Mouse (Mus musculus): Measurements from ENCODE around the gene 9130023H24Rik.

DNA sequence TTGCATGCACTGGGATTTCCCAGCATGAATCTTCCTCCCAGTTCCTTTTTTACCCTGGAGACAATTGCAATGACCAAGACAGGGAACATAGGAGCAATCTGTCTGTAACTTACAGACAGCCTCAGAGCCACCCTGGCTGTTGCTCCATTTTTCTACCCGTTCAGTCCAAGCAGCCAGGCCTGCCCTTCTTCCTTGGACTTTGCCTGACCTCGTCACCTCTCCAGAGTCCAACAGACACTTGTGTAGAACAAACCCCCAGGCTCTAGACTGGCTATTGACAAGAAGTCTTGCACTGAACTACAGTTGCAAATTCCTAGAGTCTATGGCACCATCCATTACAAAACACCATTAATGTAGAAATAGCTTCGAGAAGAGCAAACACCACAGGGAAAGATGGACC, 28.0 kb downstream of the 9130023H24Rik start:
- TF ChIP-seq CTCF (IDR thresholded peaks at IDR 0.05; ENCODE audit: borderline replicate concordance, insufficient read depth, low read length) = no peak
- TF ChIP-seq POLR2A (IDR thresholded peaks at IDR 0.05; ENCODE audit: low read depth, low read length) = no peak
